Mouse (Mus musculus) testis, adult 2 months (tissue): ENCODE measurements around the gene Zbed5.

Experiments used
- CTCF ChIP-seq: fragments of 200-500 bp; IDR thresholded peaks from 2 replicates; pipeline ENCODE4 v1.5.1; 2012; ENCODE audit warnings: low read depth, mild to moderate bottlenecking, inconsistent platforms, low read length, moderate library complexity; ENCODE audit not compliant: control insufficient read depth, insufficient read depth, insufficient replicate concordance
- POLR2A ChIP-seq: fragments of 200-500 bp; IDR thresholded peaks from 2 replicates; pipeline ENCODE4 v1.6.1; 2012; ENCODE audit warnings: low read depth, mild to moderate bottlenecking, inconsistent platforms, low read length, moderate library complexity; ENCODE audit not compliant: control insufficient read depth

DNA sequence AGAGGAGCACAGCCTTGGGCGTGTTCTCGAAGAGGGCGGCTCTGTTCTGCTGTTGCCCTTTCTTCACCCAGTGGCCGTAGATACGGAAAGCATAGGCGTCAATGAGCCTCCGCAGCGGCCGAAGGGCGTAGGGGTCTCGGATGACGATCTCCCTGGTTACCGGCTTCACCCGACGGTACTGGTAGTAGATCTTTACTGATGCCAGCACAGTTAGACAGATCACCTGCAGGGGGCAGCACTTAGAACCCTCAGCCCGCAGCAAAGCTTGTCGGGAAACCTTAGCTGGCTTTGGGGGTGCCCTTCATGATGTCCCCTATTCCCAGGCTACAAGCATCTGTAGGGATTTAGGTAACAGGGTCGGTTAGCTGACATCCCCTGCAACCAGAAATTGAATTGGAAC is 31.1 kb upstream of the Zbed5 start:
- TF ChIP-seq POLR2A, result no peak
- peak; percentile 67; the same call in 1 of the 2 replicates for TF ChIP-seq CTCF
